Mouse (Mus musculus) embryonic facial prominence, embryonic 14.5 days (tissue): Measurements from ENCODE around the gene Prokr2. TPM values are rescaled to one million over a fixed set of nuclear protein-coding genes. Genes with fewer than 3 reads are reported as not detected.
"Not testable (repeated sequence)": the region's sequence is repeated elsewhere in the genome, so short reads cannot be mapped to it uniquely, and the experiment has no call there.

Source experiments
- ATAC-seq: fragments of 200-750 bp; cut with Nextera tagmentation; 2 replicates; pipeline ENCODE4 v1.8.0; 2017; ENCODE audit warnings: low read depth, moderate number of reproducible peaks, moderate TSS enrichment
- DNase-seq: peaks from one replicate; pipeline ENCODE4 v3.0.0-alpha.2; 2015; ENCODE audit warnings: low spot score
- H3K27ac ChIP-seq: fragments of 300-500 bp; sonication (generic); replicated peaks from 2 replicates; pipeline ENCODE4 v1.5.1; 2014; ENCODE audit warnings: low read depth, mild to moderate bottlenecking, low read length, moderate library complexity
- H3K27me3 ChIP-seq: fragments of 300-500 bp; sonication (generic); replicated peaks from 2 replicates; pipeline ENCODE4 v1.6.1; 2014; ENCODE audit warnings: low read length; ENCODE audit not compliant: control insufficient read depth, insufficient read depth
- H3K36me3 ChIP-seq: fragments of 300-500 bp; sonication (generic); 2 replicates; pipeline ENCODE4 v1.6.1; 2014; ENCODE audit warnings: low read length, mixed read lengths; ENCODE audit not compliant: control insufficient read depth, insufficient read depth
- H3K4me1 ChIP-seq: fragments of 300-500 bp; sonication (generic); 2 replicates; pipeline ENCODE4 v1.6.1; 2014; ENCODE audit warnings: antibody characterized with exemption, low read length; ENCODE audit not compliant: control insufficient read depth, insufficient read depth
- H3K4me2 ChIP-seq: fragments of 300-500 bp; sonication (generic); 2 replicates; pipeline ENCODE4 v1.6.1; 2014; ENCODE audit warnings: low read depth, mild to moderate bottlenecking, low read length, moderate library complexity, mixed read lengths
- H3K4me3 ChIP-seq: fragments of 300-500 bp; sonication (generic); 2 replicates; pipeline ENCODE4 v1.5.1; 2014; ENCODE audit warnings: low read depth, mild to moderate bottlenecking, low read length
- H3K9ac ChIP-seq: fragments of 300-500 bp; sonication (generic); 2 replicates; pipeline ENCODE4 v1.6.1; 2014; ENCODE audit warnings: low read depth, mild to moderate bottlenecking, low read length, moderate library complexity, mixed read lengths
- H3K9me3 ChIP-seq: fragments of 300-500 bp; sonication (generic); 2 replicates; pipeline ENCODE4 v1.6.1; 2016; ENCODE audit warnings: low read length; ENCODE audit not compliant: control insufficient read depth
- WGBS: fragments of 180-500 bp; shearing (Covaris S2); extraction: QIAGEN DNeasy Blood & Tissue Kit; methylation state at CpG from one replicate; pipeline ENCODE4 v1.1.7; 2014; 5-methylcytosine and 5-hydroxymethylcytosine counted together
- polyA plus RNA-seq: library from polyadenylated mRNA; unstranded; fragments of >200 nt; fragmentation: Nextera tagmentation; extraction: Ambion mirVana; gene quantifications from 2 replicates; pipeline ENCODE4 v1.2.1, GENCODE M21; 2014

Gene Prokr2
- polyA plus RNA-seq, 1 experiment from 2014 or later = 1.3 TPM

- H3K27ac ChIP-seq = no peak overlapping the region
- ATAC-seq (no peak), DNase-seq (no peak)
- no peaks in the 10 kb centered on the region for H3K36me3 ChIP-seq
- no peak overlapping the region for H3K4me2 ChIP-seq
- H3K4me1 ChIP-seq = no peaks in the 10 kb centered on the region
- H3K9ac ChIP-seq = no peak overlapping the region
- no peaks in the 10 kb centered on the region for H3K9me3 ChIP-seq
- no peak overlapping the region for H3K4me3 ChIP-seq
- no peaks in the 10 kb centered on the region for H3K27me3 ChIP-seq
- WGBS = 71% methylated on average over 5 of the region's 5 CpGs
Measured at GRCm38 (mm10) chr2:132320516-132320915, 64.7 kb downstream of the Prokr2 start.

- Histone ChIP-seq H3K36me3 (no peaks in the 10 kb centered on the region), H3K9me3 (no peaks in the 10 kb centered on the region), H3K9ac (no peak overlapping the region), H3K4me1 (no peaks in the 10 kb centered on the region), H3K27me3 (no peaks in the 10 kb centered on the region), H3K4me3 (no peak overlapping the region), H3K27ac (no peak overlapping the region), H3K4me2 (no peak overlapping the region)
- ATAC-seq (no peak), DNase-seq (no peak)
- WGBS = 80% methylated on average over 1 of the region's 1 CpGs
Measured at GRCm38 (mm10) chr2:132317178-132317577, 68.1 kb downstream of the Prokr2 start.

- H3K36me3 ChIP-seq = peaks cover 2% of the 10 kb centered on the region; the same call in 1 of the 2 replicates
- no peak overlapping the region for H3K9ac ChIP-seq
- H3K4me2 ChIP-seq = no peak overlapping the region
- DNase-seq (peak; percentile 84), ATAC-seq (peak; percentile 78)
- H3K27me3 ChIP-seq = no peaks in the 10 kb centered on the region
- no peaks in the 10 kb centered on the region for H3K9me3 ChIP-seq
- H3K4me3 ChIP-seq = no peak overlapping the region
- WGBS = 36% methylated on average over 8 of the region's 8 CpGs
- no peak overlapping the region for H3K27ac ChIP-seq
- no peaks in the 10 kb centered on the region for H3K4me1 ChIP-seq
Measured at GRCm38 (mm10) chr2:132316041-132316808, 69.0 kb downstream of the Prokr2 start.

- H3K36me3 ChIP-seq = peaks cover 13% of the 10 kb centered on the region; the same call in 1 of the 2 replicates
- not testable (repeated sequence) for H3K9ac ChIP-seq, H3K4me3 ChIP-seq, ATAC-seq, H3K4me1 ChIP-seq, H3K27me3 ChIP-seq, DNase-seq, H3K27ac ChIP-seq, H3K9me3 ChIP-seq, H3K4me2 ChIP-seq
- 84% methylated on average over 8 of the region's 8 CpGs for WGBS
Measured at GRCm38 (mm10) chr2:132314057-132314456, 71.2 kb downstream of the Prokr2 start.

GRCm38 (mm10) chr2:132313568-132313967 lies 71.7 kb downstream of the Prokr2 start:
- Histone ChIP-seq H3K4me3 (no peak overlapping the region), H3K36me3 (peaks cover 13% of the 10 kb centered on the region; the same call in 1 of the 2 replicates), H3K27me3 (no peaks in the 10 kb centered on the region), H3K27ac (no peak overlapping the region), H3K4me2 (no peak overlapping the region), H3K9me3 (no peaks in the 10 kb centered on the region), H3K9ac (no peak overlapping the region), H3K4me1 (no peaks in the 10 kb centered on the region)
- WGBS = 81% methylated on average over 2 of the region's 2 CpGs
- no peak for ATAC-seq
- no peak for DNase-seq

GRCm38 (mm10) chr2:132312616-132313015 lies 72.6 kb downstream of the Prokr2 start:
- H3K9ac ChIP-seq = no peak overlapping the region
- DNase-seq (no peak), ATAC-seq (no peak)
- H3K4me3 ChIP-seq = no peak overlapping the region
- no peak overlapping the region for H3K4me2 ChIP-seq
- WGBS = 84% methylated on average over 5 of the region's 5 CpGs
- H3K4me1 ChIP-seq = no peaks in the 10 kb centered on the region
- no peak overlapping the region for H3K27ac ChIP-seq
- peaks cover 20% of the 10 kb centered on the region; the same call in 1 of the 2 replicates for H3K36me3 ChIP-seq
- H3K9me3 ChIP-seq = no peaks in the 10 kb centered on the region
- no peaks in the 10 kb centered on the region for H3K27me3 ChIP-seq

GRCm38 (mm10) chr2:132309398-132309930 lies 75.8 kb downstream of the Prokr2 start:
- Histone ChIP-seq H3K4me3 (no peak overlapping the region), H3K4me2 (no peak overlapping the region), H3K4me1 (no peaks in the 10 kb centered on the region), H3K9ac (no peak overlapping the region), H3K9me3 (no peaks in the 10 kb centered on the region), H3K27ac (no peak overlapping the region), H3K36me3 (peaks cover 46% of the 10 kb centered on the region; the same call in 1 of the 2 replicates), H3K27me3 (no peaks in the 10 kb centered on the region)
- ATAC-seq (no peak), DNase-seq (no peak)
- WGBS = 90% methylated on average over 6 of the region's 6 CpGs

GRCm38 (mm10) chr2:132308829-132309228 lies 76.4 kb downstream of the Prokr2 start:
- no peak for DNase-seq
- WGBS = 94% methylated on average over 6 of the region's 6 CpGs
- peaks cover 50% of the 10 kb centered on the region; the same call in 1 of the 2 replicates for H3K36me3 ChIP-seq

More at GRCm38 (mm10) chr2:132308829-132309228, 76.4 kb downstream of the Prokr2 start:
- Histone ChIP-seq H3K27ac (no peak overlapping the region), H3K9ac (no peak overlapping the region), H3K4me2 (no peak overlapping the region), H3K9me3 (no peaks in the 10 kb centered on the region), H3K27me3 (no peaks in the 10 kb centered on the region), H3K4me3 (no peak overlapping the region), H3K4me1 (no peaks in the 10 kb centered on the region)
- no peak for ATAC-seq
